Mouse (Mus musculus): ENCODE data around the gene C1s1.
"Not testable (repeated sequence)": the region's sequence is repeated elsewhere in the genome, so short reads cannot be mapped to it uniquely, and the experiment has no call there.

The C1s1 gene

DNA sequence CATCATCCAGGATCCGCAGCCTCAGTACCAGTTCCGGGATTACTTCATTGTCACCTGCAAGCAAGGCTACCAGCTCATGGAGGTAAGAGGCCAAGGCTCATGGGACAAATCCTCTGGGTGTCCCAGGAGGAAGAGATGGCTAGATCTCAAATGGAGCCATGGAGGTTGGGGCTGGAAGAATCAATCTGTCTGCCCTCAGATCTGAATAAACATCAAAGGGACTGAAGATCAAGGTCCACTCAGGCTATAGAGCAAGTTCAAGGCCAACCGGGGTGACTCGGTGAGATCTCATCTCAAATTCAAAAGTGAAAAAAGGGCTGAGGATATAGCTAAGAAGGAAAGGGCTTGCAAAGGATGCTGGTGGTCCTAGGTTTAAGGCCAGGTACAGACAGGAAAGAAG is 24.4 kb downstream of the C1s1 start:
- DNase-seq (ENCODE audit: inconsistent age in 2 of 2, low spot score in 1 of 2), result peak in 1 of 2 experiments; percentile 59

DNA sequence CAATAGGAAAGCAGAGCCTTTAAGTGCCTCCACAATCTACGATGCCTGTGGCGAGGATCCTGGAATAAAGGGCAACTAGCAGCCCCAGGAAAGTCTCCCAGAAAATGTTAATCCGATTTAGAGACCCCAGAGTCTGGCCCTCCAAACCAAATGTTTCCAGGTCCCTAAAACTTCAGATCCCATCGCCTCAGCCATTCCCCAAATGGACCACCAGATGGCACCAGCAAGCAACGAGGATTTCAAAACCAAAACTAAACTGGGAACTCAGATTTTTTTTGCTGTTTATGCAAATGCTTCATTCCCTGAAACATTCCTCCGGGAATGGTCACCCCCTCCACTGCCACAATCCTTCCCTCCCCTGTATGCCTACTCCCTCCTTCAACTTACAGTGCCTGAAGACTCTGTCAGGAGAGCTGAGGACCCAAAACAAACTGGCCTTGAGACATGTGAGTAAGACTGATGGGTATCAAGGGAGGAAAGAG is 29.8 kb downstream of the C1s1 start, which contains the start of gene C1ra:
TSS of gene C1ra (plus strand) at position 51 of the 482 bp plus-strand sequence.
- peak; percentile 78 to 95 for DNase-seq (ENCODE audit: inconsistent age in 2 of 2, low spot score in 1 of 2)

DNA sequence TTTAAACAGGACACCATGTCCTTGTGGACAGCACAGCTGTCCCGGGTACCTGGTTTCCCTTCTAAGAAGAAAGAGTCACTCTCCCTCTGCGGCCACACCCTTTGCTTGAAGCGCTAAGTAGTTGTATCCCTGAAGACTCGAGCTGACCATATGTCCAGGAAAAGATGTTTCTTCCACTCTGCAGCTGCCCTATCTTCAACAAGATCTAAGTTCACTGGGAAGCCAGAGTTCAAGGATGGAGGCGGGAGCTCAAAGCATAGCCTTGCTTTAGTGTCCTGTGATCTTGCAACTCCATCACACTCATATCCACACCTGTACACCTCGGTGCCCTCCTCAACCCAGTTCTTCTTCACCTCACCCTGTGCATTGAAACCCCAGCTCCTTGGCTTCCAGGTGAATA is 30.2 kb downstream of the C1s1 start:
- peak; percentile 38 to 75 for DNase-seq (ENCODE audit: inconsistent age in 2 of 2, low spot score in 1 of 2)

DNA sequence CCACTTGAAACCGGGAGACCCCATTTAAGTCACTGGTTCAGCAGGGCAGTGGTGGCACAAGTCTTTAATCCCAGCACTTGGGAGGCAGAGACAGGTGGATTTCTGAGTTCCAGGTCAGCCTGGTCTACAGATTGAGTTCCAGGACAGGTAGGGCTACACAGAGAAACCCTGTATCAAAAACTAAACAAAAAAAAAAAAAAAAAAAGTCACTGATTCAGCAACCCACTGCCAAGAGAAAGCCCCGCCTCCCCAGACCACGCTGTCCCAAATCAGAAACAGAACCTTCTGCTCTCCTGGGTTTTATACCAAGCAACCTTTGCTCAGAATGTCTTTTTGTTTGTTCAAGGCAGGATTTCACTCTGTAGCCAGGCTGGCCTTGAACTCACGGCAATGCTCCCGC is 33.0 kb downstream of the C1s1 start:
- not testable (repeated sequence) for DNase-seq (ENCODE audit: inconsistent age in 2 of 2, low spot score in 1 of 2)

DNA sequence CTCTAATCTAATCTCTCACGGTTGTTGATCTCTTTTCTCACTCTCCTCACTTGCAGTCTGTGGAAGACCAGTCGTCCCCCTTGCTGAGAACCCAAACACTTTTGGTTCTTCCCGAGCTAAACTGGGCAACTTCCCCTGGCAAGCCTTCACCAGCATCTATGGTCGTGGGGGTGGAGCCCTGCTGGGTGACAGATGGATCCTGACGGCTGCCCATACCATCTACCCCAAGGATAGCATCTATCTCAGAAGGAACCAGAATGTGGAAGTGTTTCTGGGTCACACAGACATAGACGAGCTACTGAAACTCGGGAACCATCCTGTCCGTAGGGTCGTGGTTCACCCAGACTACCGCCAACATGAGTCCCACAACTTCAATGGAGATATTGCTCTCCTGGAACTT is 33.9 kb downstream of the C1s1 start:
- DNase-seq (ENCODE audit: inconsistent age in 2 of 2, low spot score in 1 of 2), result no peak

DNA sequence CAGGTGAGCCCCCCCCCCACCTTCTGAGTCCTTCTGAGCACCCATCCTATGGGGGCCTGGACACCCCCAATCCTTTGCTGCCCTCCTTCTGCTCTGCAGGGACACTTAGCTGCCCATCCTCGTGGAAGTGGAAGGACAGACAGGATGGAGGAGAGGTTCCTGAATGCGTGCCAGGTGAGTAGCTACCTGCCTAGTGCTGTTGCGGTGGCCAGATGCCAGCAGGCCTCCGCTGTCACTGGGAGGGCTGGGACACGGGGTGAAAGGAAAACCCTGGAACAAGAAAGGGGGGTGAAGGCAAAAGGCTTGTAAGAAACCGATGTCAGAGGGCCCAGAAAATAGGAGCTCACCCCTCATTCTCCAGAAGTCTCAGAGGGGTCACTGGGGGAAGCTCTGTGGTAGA is 35.2 kb downstream of the C1s1 start:
- no peak for DNase-seq (ENCODE audit: inconsistent age in 2 of 2, low spot score in 1 of 2)

DNA sequence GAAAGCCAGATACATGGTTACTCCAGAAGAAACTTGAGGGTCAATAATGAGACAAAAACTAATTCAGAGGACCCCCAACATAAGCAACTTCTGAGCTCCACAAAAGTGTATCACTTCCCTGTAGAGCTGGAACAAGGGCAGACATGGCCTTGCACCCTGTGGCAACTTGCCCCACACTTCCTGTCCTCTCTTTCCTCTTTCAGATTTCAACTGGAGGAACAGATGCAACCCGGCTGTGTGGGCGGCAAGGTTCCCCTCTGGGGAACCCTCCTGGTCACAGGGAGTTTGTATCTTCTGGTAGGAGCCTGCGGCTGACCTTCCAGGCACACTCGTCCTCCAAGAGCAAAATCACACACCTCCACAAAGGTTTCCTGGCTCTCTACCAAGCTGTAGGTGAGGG is 37.1 kb downstream of the C1s1 start:
- DNase-seq (ENCODE audit: inconsistent age in 2 of 2, low spot score in 1 of 2), result peak in 1 of 2 experiments; percentile 43

DNA sequence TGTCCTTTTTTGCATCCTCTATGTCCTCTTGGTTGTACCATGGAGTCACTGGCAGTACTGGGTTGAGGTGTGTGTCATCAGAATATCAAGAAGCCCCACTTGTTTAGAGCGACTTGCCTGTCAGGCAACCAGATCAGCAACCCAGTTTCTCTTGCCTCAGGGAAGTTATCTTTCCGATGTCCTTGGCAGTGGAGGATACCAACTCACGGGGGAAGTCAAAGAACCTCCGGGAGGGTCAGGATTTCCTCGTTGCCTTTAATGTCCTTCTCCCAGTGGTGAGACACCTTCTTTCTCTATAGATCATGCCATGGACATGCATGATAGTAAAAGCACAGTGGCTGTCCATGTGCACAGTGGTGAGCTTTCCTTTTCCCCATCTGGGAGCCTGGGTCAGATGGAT is 40.1 kb downstream of the C1s1 start:
- peak in 1 of 2 experiments; percentile 88 for DNase-seq (ENCODE audit: inconsistent age in 2 of 2, low spot score in 1 of 2)

DNA sequence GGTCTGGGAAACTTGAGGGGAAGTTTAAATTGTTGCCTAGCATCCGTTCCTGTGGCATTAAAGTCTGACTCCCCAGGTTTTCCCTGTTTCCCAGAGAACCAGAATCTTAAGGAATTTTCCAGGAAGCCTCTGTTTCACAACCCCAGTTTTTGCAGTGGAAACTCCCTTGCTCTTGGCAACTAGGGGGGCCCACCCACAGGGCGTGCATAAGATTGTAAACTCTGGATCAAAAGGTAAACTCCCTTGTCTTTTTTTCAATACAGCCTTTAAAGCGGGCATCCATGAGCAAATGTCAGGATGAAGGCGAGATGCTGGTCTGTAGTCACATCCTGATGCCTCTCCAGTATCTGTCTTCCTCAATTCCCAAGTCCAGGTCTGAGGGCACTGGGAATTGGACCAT is 40.7 kb downstream of the C1s1 start:
- peak in 1 of 2 experiments; percentile 54 for DNase-seq (ENCODE audit: inconsistent age in 2 of 2, low spot score in 1 of 2)

DNA sequence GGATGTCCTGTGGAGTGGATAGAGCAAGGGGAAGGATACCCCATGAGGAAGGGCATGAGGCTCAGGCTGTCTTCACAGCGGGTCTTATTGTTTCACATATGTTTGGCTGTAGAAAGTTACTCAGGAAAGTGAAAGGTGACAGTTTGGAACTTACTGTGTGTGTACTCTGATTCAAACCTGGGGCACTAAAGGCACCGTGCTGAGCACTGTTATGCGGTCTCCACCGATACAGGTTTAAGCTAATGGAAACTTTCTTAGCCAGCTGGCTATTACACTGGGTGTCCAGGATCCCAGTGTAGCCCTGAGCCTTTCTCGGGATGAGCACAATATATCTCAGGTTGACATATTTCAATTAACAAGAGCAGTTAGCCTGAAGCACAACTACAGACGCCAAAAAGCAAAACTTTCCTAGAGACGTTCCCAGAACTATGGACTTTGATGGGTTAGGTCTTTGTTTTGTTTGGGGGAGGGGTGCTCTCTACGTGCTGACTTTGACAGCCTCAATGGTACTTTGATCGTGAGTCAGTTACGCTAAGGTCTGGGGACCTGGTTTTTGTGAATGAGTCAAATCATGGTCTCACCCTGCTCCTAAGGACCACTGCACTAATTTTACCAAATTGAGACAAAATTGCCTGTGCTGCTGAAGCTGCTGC is 42.1 kb downstream of the C1s1 start:
- DNase-seq (ENCODE audit: inconsistent age in 2 of 2, low spot score in 1 of 2), result no peak

DNA sequence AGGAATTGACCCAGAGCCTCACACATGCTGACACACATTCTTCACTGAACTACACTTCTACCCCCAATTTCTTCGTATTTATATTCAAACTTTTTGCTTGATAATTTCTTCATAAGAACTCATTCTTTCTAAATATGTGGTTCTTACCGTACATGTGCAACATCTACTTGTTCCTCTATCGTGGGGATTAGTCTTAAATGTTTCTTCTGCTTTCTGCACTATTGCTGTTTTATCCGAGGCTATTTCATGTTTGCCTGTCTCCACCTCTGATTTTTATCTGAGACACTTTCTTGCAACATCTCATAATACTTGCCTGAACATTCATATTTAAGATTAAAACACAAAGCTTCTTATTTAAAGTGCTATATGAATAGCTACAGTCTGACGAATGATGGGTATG is 46.1 kb downstream of the C1s1 start:
- no peak for DNase-seq (ENCODE audit: inconsistent age in 2 of 2, low spot score in 1 of 2)

DNA sequence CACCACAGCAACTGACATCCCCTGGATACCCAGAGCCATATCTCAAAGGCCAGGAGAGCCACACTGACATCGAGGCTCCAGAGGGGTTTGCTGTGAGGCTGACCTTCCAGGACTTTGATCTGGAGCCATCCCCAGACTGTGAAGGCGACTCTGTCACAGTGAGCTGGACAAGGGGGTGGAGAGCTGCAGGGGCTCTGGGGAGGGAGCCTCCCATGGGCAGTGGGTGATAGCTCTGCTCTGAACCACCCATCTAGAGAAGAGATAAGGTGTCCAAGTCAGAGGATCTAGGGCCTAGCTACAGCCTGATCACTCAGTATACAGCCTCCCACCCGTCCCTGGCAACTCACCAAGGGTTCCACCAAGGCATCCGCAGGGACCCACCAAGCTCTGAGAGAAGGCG is 48.3 kb downstream of the C1s1 start:
- DNase-seq (ENCODE audit: inconsistent age in 2 of 2, low spot score in 1 of 2), result peak; percentile 59 to 78

DNA sequence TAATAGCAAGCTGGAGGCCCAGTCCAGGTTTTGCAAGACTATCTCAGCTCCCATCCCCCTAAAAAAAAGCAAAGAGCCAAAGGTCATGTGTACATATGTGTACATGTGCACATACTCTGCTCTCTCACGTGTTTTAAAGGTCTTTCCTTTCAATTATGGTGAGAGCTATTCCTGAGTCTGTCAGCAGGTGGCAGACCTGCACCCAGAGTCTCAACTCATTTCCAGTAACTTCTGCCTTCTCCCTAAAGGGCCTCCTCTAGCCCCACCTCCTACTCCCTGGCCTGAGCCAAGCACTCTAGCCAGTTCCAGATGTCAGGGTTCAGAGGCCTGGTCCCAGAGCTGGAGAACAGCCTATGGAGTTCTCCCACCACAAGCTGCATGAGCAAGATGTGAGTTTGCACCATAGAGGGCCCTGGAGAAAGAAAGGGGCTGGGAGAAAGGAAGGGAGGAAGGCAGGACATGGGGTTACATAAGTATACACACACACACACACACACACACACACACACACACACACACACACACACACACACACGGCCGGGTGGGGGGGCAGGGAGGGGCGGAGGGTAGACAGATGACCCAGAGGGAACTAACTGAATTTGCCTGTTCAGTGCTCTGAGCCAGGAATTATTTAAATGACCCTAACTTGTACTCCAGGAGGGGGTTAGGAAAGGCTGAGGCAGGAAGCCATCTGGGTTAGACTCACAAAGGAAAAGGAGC is 49.2 kb downstream of the C1s1 start, which contains the start of gene C1rl:
TSS of gene C1rl (plus strand) at position 272 of the 720 bp plus-strand sequence.
- peak; percentile 91 to 97 for DNase-seq (ENCODE audit: inconsistent age in 2 of 2, low spot score in 1 of 2)

DNA sequence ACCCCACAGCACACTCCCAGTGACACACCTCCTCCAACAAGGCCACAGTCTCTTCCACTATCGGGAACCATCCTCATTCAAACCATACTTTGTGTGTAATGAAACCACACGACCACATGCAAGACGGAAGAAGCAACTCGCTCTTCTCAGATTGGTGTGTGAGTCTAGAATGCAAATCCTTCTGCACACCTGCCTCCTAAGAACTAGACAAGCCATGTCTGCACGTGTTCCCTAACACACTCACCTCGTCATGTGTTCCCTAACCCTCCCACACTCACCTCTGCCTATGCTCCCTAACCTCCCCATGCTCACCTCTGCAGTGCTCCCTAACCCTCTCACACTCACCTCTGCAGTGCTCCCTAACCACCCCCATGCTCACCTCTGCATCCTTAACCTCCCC is 50.7 kb downstream of the C1s1 start:
- DNase-seq (ENCODE audit: inconsistent age in 2 of 2, low spot score in 1 of 2), result no peak

DNA sequence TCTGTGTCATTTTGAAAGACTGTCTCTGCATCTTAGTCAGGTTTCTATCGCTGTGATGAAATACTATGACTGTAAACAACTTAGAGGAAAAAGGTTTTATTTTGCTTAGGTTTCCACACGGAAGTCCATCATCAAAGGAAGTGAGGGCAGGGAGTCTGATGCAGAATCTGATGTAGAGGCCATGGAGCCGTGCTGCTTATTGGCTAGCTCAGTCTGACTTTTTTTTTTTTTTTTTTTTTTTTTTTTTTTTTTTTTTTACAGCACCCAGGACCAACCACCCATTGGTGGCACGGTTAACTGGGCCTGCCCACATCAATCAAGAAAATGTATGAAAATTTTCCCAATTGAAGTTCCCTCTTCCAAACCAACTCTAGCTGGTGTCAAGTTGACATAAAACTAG is 53.2 kb downstream of the C1s1 start:
- no peak for DNase-seq (ENCODE audit: inconsistent age in 2 of 2, low spot score in 1 of 2)

DNA sequence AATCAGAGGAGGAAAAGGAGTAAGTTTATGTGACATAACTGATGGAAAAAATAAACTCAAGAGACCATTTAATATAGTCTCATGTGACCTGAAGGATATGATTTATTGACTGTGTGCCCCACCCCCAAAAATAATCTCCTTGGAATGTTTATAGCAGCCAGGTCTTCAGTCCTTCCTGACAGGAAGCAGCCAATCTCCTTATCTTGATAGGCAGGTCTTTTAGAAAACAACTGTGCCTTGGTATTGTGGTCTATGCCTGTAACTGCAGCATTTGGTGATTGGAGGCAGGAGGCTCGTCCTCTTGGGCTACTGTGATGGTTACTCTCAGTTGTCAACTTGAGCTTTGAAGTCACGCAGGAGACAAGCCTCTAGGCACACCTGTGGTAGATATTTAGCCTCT is 54.6 kb downstream of the C1s1 start:
- DNase-seq (ENCODE audit: inconsistent age in 2 of 2, low spot score in 1 of 2), result no peak

DNA sequence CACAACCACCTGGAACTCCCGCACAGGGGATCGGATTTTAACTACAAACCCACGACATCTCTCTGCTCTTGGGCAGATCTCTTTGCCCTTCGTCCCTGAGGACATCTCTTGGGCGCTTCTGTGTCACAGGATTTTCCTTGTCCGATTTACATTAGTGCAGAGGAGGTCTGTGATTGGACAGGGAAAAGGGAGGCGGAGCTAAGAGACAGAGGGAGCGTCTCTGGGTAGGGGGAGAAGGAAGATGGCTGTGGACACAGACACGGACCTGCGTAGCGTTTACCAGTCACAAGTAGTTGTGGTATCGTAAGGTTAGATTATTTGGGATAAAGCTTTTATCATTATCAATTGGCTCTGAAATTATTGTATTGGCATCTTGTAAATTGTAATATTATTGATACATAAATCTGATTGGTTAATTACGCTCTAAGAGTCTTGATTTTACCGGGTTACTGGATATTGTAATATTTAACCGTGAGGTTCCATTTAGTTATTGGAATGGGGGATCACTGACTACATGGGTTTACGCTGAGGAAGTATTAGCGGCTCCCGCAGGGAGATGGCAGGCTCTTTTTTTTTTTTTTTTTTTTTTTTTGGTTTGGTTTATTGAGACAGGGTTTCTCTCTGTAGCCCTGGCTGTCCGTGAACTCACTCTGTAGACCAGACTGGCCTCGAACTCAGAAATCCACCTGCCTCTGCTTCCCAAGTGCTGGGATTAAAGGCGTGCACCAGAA is 56.6 kb downstream of the C1s1 start:
- no peak for DNase-seq (ENCODE audit: inconsistent age in 2 of 2, low spot score in 1 of 2)

DNA sequence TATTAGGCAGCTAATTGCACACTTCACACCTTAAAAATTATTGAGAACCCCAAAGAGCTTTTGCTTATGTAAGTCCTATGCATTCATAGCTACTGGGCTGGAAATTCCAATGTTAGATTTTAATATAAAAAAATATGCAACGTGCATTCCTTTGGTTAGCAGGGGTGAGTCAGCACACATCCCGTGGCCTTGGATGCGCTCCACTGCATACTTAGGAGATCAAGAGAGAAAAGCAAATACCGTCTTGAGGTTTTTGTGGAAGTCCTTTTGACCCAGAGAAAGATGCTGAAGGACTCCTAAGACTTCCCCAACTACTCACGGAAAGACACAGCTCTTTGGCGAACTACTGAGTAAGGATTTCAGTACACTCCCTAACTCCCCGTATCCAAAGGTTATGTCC is 57.3 kb downstream of the C1s1 start:
- peak; percentile 70 to 83 for DNase-seq (ENCODE audit: inconsistent age in 2 of 2, low spot score in 1 of 2)

DNA sequence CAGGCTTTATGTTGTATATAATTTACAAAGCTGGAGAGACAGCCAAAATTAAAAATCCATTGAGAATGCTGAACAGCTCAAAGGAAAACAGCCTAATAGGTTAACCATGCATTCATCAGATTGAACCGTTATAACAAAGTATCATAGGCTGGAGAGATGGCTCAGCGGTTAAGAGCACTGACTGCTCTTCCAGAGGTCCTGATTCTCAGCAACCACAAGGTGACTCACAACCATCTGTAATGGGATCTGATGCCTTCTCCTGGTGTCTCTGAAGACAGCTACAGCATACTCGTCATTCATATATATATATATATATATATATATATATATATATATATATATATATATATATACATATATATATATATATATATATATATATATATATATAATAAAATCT is 58.3 kb downstream of the C1s1 start:
- DNase-seq (ENCODE audit: inconsistent age in 2 of 2, low spot score in 1 of 2), result not testable (repeated sequence)

DNA sequence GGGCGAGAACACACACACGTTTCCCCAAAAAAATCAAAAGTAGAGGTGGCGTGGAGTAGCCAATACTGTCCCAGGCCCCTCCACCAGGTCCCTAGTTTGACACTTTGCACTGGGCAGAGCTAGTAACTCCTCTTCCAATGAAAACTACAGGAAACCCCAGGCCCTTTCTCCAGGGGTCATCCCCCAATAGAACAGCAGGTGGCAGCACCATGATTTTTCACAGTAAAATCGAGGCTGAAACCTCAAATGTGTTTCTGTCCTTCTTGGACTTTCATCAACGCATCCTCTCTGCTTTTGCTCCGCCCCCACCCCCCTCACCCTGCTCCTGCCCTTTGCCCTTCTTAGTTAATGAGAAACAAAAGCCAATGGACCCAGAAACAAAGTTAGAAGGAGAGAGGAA is 60.6 kb downstream of the C1s1 start:
- DNase-seq (ENCODE audit: inconsistent age in 2 of 2, low spot score in 1 of 2), result peak; percentile 58 to 86
